In the genomic region with DNA sequence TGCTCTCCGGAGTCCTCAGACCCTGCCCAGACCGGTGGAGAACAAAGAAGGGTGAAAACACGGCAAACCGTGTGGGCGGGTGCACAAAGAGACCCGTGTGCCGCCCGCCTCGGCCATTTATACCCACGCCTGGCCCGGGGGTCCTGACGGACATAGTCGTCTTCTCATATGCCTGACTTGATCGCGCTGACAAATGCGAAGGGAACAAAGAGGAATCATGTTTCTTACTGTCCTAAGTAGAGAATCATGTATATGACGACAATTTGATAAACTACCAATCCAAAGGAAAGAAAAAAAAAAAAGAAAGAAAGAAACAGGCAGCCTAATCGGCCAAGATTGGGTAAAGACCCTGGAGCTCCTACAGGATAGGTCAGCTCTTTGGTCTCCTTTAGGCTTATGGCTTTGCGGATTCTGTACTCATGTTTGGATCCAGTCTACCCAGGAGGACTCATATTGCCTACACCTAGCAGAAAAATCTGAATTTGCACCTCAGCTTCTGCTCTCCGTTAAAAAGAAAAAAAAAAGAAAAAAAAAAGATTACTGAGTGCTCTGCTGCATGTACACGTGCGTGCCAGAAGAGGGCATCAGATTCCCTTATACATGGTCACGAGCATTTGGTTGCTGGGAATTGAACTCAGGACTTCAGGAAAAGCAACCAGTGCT, we compare ENCODE assay signal across 8 mouse cellular contexts. TPM values are rescaled to one million over a fixed set of nuclear protein-coding genes. Genes with fewer than 3 reads are reported as not detected.
DNase-seq lines count a peak whose midpoint lies in the region; ATAC-seq lines count a peak whose summit lies in the region.

No protein-coding gene starts in this region.

- peaks cover 12% of the 10 kb centered on the region for H3K36me3 ChIP-seq in hindbrain, embryonic 11.5 days (ENCODE audit: control insufficient read depth, insufficient read depth, low read length)

- peak; percentile 89 for DNase-seq in NIH3T3 (ENCODE audit: low read depth)
- DNase-seq in cerebellum, adult 9-11 months: peak; percentile 72
- DNase-seq in hindbrain, embryonic 11.5 days (ENCODE audit: low spot score): peak; percentile 88
- peak; percentile 82 to 84 for DNase-seq in layer of hippocampus, postnatal 14 days (ENCODE audit: low spot score in 2 of 2)
- peak; percentile 85 for DNase-seq in lung, postnatal 10 days
- peak; percentile 81 for DNase-seq in ovary, postnatal 14 days (ENCODE audit: low spot score)
- DNase-seq in thymus, postnatal 25 days: peak; percentile 79

- H3K9ac ChIP-seq in hindbrain, embryonic 11.5 days (ENCODE audit: low read depth, low read length): peak overlapping the region; percentile 99

- WGBS in hindbrain, embryonic 11.5 days: under 1% methylated on average over 23 of the region's 23 CpGs

- H3K27me3 ChIP-seq in hindbrain, embryonic 11.5 days (ENCODE audit: control insufficient read depth, insufficient read depth, low read length): peaks cover 11% of the 10 kb centered on the region

- peak overlapping the region; percentile 92 for H3K27ac ChIP-seq in hindbrain, embryonic 11.5 days (ENCODE audit: low read depth, low read length)

- H3K9me3 ChIP-seq in hindbrain, embryonic 11.5 days (ENCODE audit: control insufficient read depth, low read length): no peaks in the 10 kb centered on the region

- ATAC-seq in frontal cortex, adult (ENCODE audit: low TSS enrichment): peak; percentile 68
- peak; percentile 80 for ATAC-seq in hindbrain, embryonic 11.5 days (ENCODE audit: low FRiP score)

- 0 out of 2 replicates have a peak, but pooled peaks cover 6% of the 10 kb centered on the region for H3K4me1 ChIP-seq in hindbrain, embryonic 11.5 days (replicated peaks; ENCODE audit: control insufficient read depth, insufficient read depth, low read length)

- H3K4me3 ChIP-seq in hindbrain, embryonic 11.5 days (ENCODE audit: low read depth, low read length): peak overlapping the region; percentile 92

- H3K4me2 ChIP-seq in hindbrain, embryonic 11.5 days (replicated peaks; ENCODE audit: low read depth, low read length): peak overlapping the region; percentile 90

RNA-seq across cellular contexts. Expression of gene Hspa1b, which starts 6.5 kb away (rescaled TPM):
- polyA plus RNA-seq in hindbrain, embryonic 11.5 days (2014; fragmentation: Nextera tagmentation; extraction: Ambion mirVana): 0.15 TPM in 1 of 2 replicates, not detected in the other
- total RNA-seq in layer of hippocampus, postnatal 14 days (2021): 10 to 100 TPM; 12.5 TPM

RNA-seq across cellular contexts. Expression of gene Gm20481, which starts 17.2 kb away (rescaled TPM):
- polyA plus RNA-seq in hindbrain, embryonic 11.5 days (2014; fragmentation: Nextera tagmentation; extraction: Ambion mirVana): 0.49 TPM in 1 of 2 replicates, not detected in the other
- not detected for total RNA-seq in layer of hippocampus, postnatal 14 days (2021)

RNA-seq across cellular contexts. Expression of gene Hspa1a, which starts 19.4 kb away (rescaled TPM):
- polyA plus RNA-seq in hindbrain, embryonic 11.5 days (2014; fragmentation: Nextera tagmentation; extraction: Ambion mirVana): 0.93 and 1.4 TPM in 2 replicates
- 10 to 100 TPM; 12.4 to 13.1 TPM for total RNA-seq in layer of hippocampus, postnatal 14 days (2021)

RNA-seq across cellular contexts. Expression of gene Hspa1l, which starts 20.0 kb away (rescaled TPM):
- 0.93 and 1.2 TPM in 2 replicates for polyA plus RNA-seq in hindbrain, embryonic 11.5 days (2014; fragmentation: Nextera tagmentation; extraction: Ambion mirVana)
- under 1 TPM; 0.38 to 0.44 TPM for total RNA-seq in layer of hippocampus, postnatal 14 days (2021)

RNA-seq across cellular contexts. Expression of gene Neu1, which starts 21.5 kb away (rescaled TPM):
- 12.9 and 14.5 TPM in 2 replicates for polyA plus RNA-seq in hindbrain, embryonic 11.5 days (2014; fragmentation: Nextera tagmentation; extraction: Ambion mirVana)
- total RNA-seq in layer of hippocampus, postnatal 14 days (2021): 10 to 100 TPM; 31.9 to 32.9 TPM

Comparison
In these comparisons a context has a peak if more than half of its experiments do, and no peak if none do; other contexts are left out.
1. Peak in every context shown above with its lines: DNase-seq, ATAC-seq, H3K4me3 ChIP-seq and H3K27ac ChIP-seq.